Mouse (Mus musculus) cortical plate, adult 2 months (tissue): ENCODE measurements at regions not wholly inside any gene's neighbourhood (a gene's known extent, or its start where the extent isn't known, plus 50 kb on each side); places are given as distances from the start of the nearest gene placed in this dataset.

Experiments
- CTCF ChIP-seq: fragments of 200-500 bp; IDR thresholded peaks from 2 replicates; pipeline ENCODE4 v1.5.1; 2011; ENCODE audit warnings: mild to moderate bottlenecking, control low read depth, low read length; ENCODE audit not compliant: insufficient read depth; ENCODE audit errors: extremely low read depth
- POLR2A ChIP-seq: fragments of 200-500 bp; IDR thresholded peaks from 2 replicates; pipeline ENCODE4 v1.6.1; 2011; ENCODE audit warnings: mild to moderate bottlenecking, low read length, control low read depth; ENCODE audit not compliant: insufficient read depth; ENCODE audit errors: extremely low read depth

GRCm38 (mm10) chr13:34414533-34414932 lies 69.6 kb upstream of the Slc22a23 start:
- TF ChIP-seq POLR2A (no peak), CTCF (no peak)
